Mouse (Mus musculus) hindbrain, embryonic 16.5 days (tissue): ENCODE measurements around the gene Btnl10. TPM values are rescaled to one million over a fixed set of nuclear protein-coding genes. Genes with fewer than 3 reads are reported as not detected.
"Not testable (repeated sequence)": the region's sequence is repeated elsewhere in the genome, so short reads cannot be mapped to it uniquely, and the experiment has no call there.

Experiments used
- ATAC-seq: fragments of 200-750 bp; cut with Nextera tagmentation; 2 replicates; pipeline ENCODE4 v1.8.0; 2017; ENCODE audit warnings: moderate TSS enrichment, moderate library complexity
- H3K27ac ChIP-seq: fragments of 300-500 bp; sonication (generic); 2 replicates; pipeline ENCODE4 v1.5.1; 2014; ENCODE audit warnings: low read depth, mild to moderate bottlenecking, control low read depth, low read length, moderate library complexity
- H3K27me3 ChIP-seq: fragments of 300-500 bp; sonication (generic); replicated peaks from 2 replicates; pipeline ENCODE4 v1.6.1; 2014; ENCODE audit warnings: low read length; ENCODE audit not compliant: control insufficient read depth, insufficient read depth
- H3K36me3 ChIP-seq: fragments of 300-500 bp; sonication (generic); 2 replicates; pipeline ENCODE4 v1.6.1; 2014; ENCODE audit warnings: mild to moderate bottlenecking, low read length, moderate library complexity, mixed read lengths; ENCODE audit not compliant: control insufficient read depth, insufficient read depth
- H3K4me1 ChIP-seq: fragments of 300-500 bp; sonication (generic); 2 replicates; pipeline ENCODE4 v1.6.1; 2014; ENCODE audit warnings: low read depth, low read length; ENCODE audit not compliant: control insufficient read depth, insufficient read depth
- H3K4me2 ChIP-seq: fragments of 300-500 bp; sonication (generic); 2 replicates; pipeline ENCODE4 v1.6.1; 2014; ENCODE audit warnings: mild to moderate bottlenecking, low read length, control low read depth, moderate library complexity
- H3K4me3 ChIP-seq: fragments of 300-500 bp; sonication (generic); 2 replicates; pipeline ENCODE4 v1.5.1; 2014; ENCODE audit warnings: mild to moderate bottlenecking, low read length, control low read depth, moderate library complexity
- H3K9ac ChIP-seq: fragments of 300-500 bp; sonication (generic); 2 replicates; pipeline ENCODE4 v1.6.1; 2014; ENCODE audit warnings: low read depth, mild to moderate bottlenecking, control low read depth, low read length, moderate library complexity
- H3K9me3 ChIP-seq: fragments of 300-500 bp; sonication (generic); 2 replicates; pipeline ENCODE4 v1.6.1; 2014; ENCODE audit warnings: mild to moderate bottlenecking, low read length, moderate library complexity; ENCODE audit not compliant: control insufficient read depth
- WGBS: fragments of 180-500 bp; shearing (Covaris S2); extraction: QIAGEN DNeasy Blood & Tissue Kit; methylation state at CpG from one replicate; pipeline ENCODE4 v1.1.7; 2014; 5-methylcytosine and 5-hydroxymethylcytosine counted together
- polyA plus RNA-seq: library from polyadenylated mRNA; unstranded; fragments of >200 nt; fragmentation: Nextera tagmentation; extraction: Ambion mirVana; gene quantifications from 2 replicates; pipeline ENCODE4 v1.2.1, GENCODE M21; 2015

Btnl10 gene
- polyA plus RNA-seq, 1 experiment from 2014 or later: not detected

DNA sequence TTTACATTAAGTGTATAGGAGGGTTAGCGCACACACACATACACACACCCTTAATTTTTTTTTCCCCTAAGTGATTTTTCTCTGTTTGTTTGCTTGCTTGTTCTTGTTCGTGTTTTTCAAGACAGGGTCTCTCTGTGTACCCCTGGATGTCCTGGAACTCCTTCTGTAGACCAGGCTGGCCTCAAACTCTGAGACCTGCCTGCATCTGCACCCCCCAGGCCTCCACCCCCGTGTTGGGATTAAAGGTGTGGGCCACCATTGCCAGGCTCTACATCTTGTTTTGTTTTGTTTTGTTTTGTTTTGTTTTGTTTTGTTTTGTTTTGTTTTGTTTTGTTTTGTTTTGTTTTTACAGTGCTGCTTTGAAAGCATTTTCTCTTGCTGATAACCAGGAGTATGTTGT is 29.6 kb downstream of the Btnl10 start:
- peak overlapping the region; percentile 96 for H3K27ac ChIP-seq
- peaks cover 16% of the 10 kb centered on the region for H3K4me1 ChIP-seq
- WGBS: 78% methylated on average over 3 of the region's 3 CpGs
- no peaks in the 10 kb centered on the region for H3K36me3 ChIP-seq
- H3K9ac ChIP-seq: peak overlapping the region; percentile 71; the same call in 1 of the 2 replicates
- no peaks in the 10 kb centered on the region for H3K9me3 ChIP-seq
- H3K4me3 ChIP-seq: peak overlapping the region; percentile 57
- ATAC-seq: no peak
- peak overlapping the region; percentile 68 for H3K4me2 ChIP-seq
- H3K27me3 ChIP-seq: no peaks in the 10 kb centered on the region

DNA sequence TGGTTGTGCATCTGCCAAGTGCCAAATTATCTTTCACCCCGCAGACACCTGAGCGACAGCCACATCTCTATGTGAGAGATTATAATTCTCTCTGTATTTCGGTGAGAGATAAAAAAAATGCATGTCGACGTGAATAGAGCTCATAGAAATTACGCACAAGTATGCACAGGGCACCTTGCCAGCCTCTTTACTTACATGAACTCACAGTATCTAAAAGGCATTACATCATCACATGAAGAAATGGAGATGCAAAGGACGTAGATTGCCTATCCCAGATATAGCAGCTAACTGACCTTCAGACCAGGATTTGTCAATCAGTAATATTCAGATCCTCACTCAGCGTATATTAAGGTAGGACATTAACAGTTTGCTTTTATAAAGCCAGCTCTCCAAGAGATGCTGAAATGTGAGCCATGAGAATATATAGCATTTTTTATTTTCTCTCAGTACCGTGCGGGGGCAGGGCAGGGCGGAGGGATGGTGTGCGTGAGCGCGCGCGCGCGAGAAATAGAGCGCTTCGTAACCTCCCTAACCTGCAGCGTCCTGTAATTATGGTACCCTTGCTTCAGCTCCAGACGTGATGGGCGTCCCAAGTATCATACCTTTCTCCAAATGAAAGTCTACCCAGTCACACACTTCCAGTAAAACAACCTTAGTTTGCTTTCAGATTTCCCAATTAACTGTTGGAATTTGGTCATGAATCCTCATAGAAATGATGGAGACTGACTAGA is 30.3 kb downstream of the Btnl10 start:
- H3K27ac ChIP-seq: peak overlapping the region; percentile 96
- peak overlapping the region; percentile 71 for H3K9ac ChIP-seq
- peak overlapping the region; percentile 68 for H3K4me2 ChIP-seq
- no peaks in the 10 kb centered on the region for H3K27me3 ChIP-seq
- peaks cover 19% of the 10 kb centered on the region for H3K4me1 ChIP-seq
- peak; percentile 72 for ATAC-seq
- no peaks in the 10 kb centered on the region for H3K36me3 ChIP-seq
- H3K9me3 ChIP-seq: no peaks in the 10 kb centered on the region
- H3K4me3 ChIP-seq: peak overlapping the region; percentile 57
- WGBS: 8% methylated on average over 23 of the region's 23 CpGs

DNA sequence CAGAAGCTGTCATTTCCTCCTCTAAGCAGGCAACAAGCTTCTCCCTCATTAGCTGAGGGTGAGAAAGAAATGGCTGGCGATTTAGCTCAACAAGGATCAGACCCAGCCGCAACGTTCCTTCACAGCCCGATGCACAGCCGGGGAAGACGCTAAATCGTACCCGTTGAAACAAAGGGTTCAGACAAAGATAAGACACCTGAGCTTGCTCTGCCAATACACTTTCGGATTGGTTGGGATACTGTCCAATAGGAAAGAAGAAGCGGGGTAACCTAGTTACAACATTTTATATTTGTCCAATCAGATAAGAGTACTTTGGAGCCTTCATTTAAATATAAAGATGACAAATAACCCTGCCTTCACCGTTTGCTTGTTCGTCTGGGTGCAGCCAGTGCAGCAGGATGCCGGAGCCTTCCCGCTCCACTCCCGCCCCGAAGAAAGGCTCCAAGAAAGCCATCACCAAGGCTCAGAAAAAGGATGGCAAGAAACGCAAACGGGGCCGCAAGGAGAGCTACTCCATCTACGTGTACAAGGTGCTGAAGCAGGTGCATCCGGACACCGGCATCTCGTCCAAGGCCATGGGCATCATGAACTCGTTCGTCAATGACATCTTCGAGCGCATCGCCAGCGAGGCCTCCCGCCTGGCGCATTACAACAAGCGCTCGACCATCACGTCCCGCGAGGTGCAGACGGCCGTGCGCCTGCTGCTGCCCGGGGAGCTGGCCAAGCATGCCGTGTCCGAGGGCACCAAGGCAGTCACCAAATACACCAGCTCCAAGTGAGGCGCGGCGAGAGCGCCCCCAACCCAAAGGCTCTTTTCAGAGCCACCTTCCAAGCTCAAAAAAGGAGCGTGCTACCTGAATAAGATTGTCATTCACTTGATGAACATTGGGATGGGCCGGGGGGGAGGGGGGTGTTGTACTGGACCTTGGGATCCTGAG is 31.1 kb downstream of the Btnl10 start, which contains the start of gene Hist3h2ba:
Hist3h2ba (plus strand) TSS at position 379 of the 938 bp plus-strand sequence.
- Histone ChIP-seq H3K9me3 (no peaks in the 10 kb centered on the region), H3K36me3 (no peaks in the 10 kb centered on the region), H3K27me3 (no peaks in the 10 kb centered on the region), H3K4me1 (peaks cover 20% of the 10 kb centered on the region), H3K9ac (peak within 1 kb of the TSS; percentile 80), H3K4me3 (peak within 1 kb of the TSS; percentile 57), H3K4me2 (peak within 1 kb of the TSS; percentile 68), H3K27ac (peak within 1 kb of the TSS; percentile 96)
- 0% methylated on average over 45 of the region's 48 CpGs for WGBS
- peak; percentile 93 for ATAC-seq

DNA sequence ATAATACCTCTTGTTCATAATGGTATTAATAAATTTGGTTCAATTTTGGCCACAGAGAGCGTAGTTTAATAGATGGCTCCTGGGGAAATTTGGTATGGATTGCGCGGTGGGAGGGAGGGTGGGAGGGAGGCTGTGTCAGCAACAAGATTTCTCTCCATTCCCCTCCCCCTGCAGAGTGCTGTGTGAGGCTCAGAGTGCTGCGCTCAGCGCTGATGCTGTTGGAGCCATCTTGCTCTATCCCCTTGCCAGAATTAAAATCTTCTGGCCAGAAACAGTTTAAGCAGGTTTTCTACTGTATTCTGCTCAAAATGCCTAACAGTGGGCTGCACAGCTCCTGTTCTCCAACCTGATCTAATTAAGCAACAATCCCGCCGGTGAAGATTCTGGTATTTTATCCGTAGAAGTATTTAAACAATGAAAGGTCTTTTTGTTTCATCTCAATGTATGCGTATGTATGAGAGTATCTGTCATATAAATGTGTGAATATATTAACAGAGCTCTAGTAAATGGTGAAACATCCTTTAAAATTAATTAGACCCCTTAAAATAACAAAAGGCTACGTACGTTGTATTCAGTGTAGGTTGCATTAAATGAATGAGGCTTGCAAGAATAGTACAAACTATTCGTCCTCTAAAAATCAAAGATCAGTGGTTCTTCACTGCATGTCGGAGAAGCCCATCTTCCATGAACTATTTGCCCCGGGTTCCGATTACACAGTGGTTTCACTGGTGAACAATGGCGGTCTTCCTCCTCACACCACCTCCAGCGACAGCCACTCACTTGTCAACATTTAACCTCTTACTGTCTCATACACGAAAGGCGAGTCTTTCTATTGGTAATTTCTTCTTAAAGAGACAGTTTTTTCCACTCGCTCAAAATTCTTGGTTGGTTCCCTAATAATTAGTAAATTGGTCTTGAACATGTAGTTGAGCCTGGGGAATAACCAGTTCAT is 32.0 kb downstream of the Btnl10 start:
- Histone ChIP-seq H3K9me3 (no peaks in the 10 kb centered on the region), H3K4me1 (peaks cover 20% of the 10 kb centered on the region), H3K27me3 (no peaks in the 10 kb centered on the region), H3K27ac (peak overlapping the region; percentile 96), H3K4me2 (peak overlapping the region; percentile 68), H3K4me3 (peak overlapping the region; percentile 57), H3K9ac (peak overlapping the region; percentile 80), H3K36me3 (no peaks in the 10 kb centered on the region)
- WGBS: 3% methylated on average over 20 of the region's 20 CpGs
- peak; percentile 43 for ATAC-seq

DNA sequence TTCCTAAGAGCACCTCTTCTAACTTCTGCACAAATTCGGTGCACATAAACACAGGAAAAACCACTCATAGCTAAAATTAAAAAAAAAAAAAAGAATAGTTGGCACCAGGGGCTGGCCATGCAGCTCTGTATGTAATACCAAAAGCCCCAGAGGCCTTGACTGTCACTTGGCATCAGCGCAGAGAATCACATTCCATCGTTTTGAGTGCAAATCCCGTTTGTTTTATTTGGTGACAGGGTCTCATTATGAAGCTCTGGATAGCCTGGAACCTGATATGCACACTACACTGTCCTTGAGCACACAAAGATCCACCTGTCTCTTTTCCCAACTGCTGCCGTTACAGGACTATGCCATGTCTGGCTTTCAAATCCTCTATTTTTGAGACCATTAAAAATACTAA is 33.5 kb downstream of the Btnl10 start:
- Histone ChIP-seq H3K9ac (no peak overlapping the region), H3K27ac (peak overlapping the region; percentile 96), H3K4me3 (no peak overlapping the region; the same call in 1 of the 2 replicates), H3K4me2 (peak overlapping the region; percentile 68), H3K9me3 (no peaks in the 10 kb centered on the region), H3K27me3 (no peaks in the 10 kb centered on the region), H3K36me3 (no peaks in the 10 kb centered on the region), H3K4me1 (peaks cover 21% of the 10 kb centered on the region)
- ATAC-seq: no peak
- 44% methylated on average over 5 of the region's 5 CpGs for WGBS

DNA sequence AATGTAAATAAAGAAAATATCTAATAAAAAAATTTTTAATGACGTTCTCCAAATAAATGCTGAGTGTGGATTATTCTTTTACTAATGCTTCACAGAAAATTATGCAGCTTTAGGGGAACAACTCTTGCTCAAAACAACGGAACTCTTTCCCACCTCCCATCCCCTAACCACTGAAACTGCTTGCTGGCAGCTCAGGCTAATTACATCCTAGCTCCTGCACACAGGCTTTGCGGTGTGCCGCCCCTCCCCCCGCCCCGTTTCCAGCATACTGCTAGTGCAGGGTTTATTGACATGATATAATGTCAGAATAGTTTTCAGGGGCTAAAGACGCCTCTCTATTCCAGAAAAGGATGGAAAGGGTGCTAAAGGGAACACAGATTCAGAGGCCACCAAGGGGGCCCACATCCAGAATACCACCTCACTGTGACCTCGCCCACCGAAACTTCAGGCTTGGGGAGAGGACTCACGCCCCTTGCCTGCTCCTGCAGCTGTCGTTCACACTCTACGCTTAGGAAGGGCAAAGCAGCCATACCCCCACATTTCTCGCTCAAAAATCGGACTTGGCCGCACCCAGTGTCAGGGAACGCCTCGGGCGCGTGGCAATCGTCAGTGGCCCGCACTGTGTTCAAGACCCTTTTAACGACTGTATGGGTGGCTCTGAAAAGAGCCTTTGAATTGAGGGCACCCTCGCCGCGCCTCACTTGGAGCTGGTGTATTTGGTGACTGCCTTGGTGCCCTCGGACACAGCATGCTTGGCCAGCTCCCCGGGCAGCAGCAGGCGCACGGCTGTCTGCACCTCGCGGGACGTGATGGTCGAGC is 35.9 kb downstream of the Btnl10 start:
- WGBS: under 1% methylated on average over 32 of the region's 33 CpGs
- ATAC-seq: peak; percentile 26
- Histone ChIP-seq H3K4me2 (peak overlapping the region; percentile 95), H3K27me3 (no peaks in the 10 kb centered on the region), H3K27ac (peak overlapping the region; percentile 99), H3K36me3 (no peaks in the 10 kb centered on the region; the same call in 1 of the 2 replicates), H3K4me1 (peaks cover 39% of the 10 kb centered on the region), H3K4me3 (peak overlapping the region; percentile 57), H3K9ac (peak overlapping the region; percentile 86), H3K9me3 (no peaks in the 10 kb centered on the region)

DNA sequence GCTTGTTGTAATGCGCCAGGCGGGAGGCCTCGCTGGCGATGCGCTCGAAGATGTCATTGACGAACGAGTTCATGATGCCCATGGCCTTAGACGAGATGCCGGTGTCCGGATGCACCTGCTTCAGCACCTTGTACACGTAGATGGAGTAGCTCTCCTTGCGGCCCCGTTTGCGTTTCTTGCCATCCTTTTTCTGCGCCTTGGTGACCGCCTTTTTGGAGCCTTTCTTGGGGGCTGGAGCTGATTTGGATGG is 36.4 kb downstream of the Btnl10 start:
- peak overlapping the region; percentile 95 for H3K4me2 ChIP-seq
- WGBS: under 1% methylated on average over 16 of the region's 17 CpGs
- H3K4me1 ChIP-seq: peaks cover 41% of the 10 kb centered on the region
- peak overlapping the region; percentile 99 for H3K27ac ChIP-seq
- not testable (repeated sequence) for ATAC-seq, H3K9me3 ChIP-seq, H3K36me3 ChIP-seq, H3K27me3 ChIP-seq
- H3K9ac ChIP-seq: peak overlapping the region; percentile 86
- H3K4me3 ChIP-seq: peak overlapping the region; percentile 57
